Mouse (Mus musculus): Measurements from ENCODE around the gene Cbarp.
A peak's percentile ranks its signal among the peaks of the same experiment; 100 is the strongest.
"Not testable (repeated sequence)": the region's sequence is repeated elsewhere in the genome, so short reads cannot be mapped to it uniquely, and the experiment has no call there.

The Cbarp gene

DNA sequence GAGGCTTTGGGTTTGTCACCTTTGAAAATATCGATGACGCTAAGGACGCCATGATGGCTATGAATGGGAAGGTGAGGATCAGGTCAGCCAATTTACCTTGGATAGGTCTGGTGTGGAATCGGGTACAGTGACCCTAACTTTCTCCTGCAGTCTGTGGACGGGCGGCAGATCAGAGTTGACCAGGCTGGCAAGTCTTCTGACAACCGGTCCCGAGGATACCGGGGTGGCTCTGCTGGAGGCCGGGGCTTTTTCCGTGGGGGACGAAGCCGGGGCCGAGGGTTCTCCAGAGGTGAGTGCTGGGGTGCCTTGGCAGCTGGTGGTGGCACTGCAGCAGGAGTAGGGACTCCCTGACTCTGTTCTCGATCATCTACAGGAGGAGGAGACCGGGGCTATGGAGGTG lies 29.4 kb upstream of the Cbarp start:
- no peak for DNase-seq (ENCODE audit: low read depth, low spot score)

DNA sequence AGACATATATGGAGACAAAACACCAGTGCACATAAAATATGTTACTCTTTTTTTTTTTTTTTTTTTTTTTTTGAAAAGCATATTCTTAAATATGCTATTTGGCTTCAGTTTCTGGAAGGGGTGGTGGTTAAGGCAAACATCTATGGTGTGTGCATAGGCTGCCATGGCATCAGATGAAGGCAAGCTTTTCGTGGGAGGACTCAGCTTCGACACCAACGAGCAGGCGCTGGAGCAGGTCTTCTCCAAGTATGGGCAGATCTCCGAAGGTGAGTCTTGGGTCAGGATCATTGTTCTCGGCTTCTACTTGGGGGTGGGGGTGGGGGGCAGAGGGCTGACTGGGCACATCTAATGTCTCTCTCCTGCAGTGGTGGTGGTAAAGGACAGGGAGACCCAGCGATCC lies 29.0 kb upstream of the Cbarp start:
- no peak for DNase-seq (ENCODE audit: low read depth, low spot score)

DNA sequence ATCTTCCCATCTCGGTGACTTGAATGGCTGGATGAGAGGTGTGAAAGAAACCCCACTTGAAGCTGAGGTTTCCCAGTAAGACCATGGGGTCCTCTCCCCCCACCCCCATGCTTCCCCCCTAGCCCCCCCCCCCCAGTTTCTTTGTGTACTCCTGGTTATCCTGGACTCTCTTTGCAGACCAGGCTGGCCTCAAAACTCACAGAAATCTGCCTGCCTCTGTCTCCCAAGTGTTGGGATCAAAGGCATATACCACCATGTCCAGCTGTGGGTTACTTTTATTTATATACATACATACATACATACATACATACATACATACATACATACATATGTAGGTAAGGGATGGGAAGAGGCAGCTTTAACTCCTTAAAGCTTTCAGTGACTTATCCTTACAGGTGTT lies 28.4 kb upstream of the Cbarp start:
- DNase-seq (ENCODE audit: low read depth, low spot score) = no peak

DNA sequence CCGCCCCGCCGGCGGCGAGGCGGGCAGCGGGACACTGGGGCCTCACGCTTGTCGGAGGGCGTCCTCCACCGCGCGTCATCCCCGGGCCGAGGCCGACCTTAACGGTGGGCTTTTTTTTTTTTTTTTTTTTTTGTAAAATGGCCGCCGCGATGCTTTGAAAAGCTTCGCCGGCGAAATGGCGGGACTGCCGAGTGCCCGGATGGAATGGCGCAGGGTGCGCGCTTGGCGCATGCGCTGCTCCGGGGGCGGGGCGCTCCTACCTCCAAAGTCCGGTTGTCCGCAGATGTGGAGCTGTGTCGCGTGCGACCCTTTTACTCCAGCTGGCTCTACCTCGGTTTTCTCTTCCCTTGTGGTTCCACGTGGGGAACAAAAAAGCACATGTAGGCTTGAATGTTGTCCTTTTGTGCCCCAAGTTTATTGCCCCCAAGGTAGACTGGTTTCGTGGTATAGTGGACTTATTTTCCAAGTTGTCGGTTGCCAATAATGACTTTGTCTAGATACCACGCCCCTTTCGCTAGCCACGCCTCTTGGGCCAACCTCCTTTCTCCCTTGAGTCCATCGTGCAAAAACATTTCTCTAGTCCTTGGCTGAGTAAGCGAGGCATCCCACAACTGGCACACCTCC lies 27.5 kb upstream of the Cbarp start:
- DNase-seq (ENCODE audit: low read depth, low spot score) = peak; percentile 95

DNA sequence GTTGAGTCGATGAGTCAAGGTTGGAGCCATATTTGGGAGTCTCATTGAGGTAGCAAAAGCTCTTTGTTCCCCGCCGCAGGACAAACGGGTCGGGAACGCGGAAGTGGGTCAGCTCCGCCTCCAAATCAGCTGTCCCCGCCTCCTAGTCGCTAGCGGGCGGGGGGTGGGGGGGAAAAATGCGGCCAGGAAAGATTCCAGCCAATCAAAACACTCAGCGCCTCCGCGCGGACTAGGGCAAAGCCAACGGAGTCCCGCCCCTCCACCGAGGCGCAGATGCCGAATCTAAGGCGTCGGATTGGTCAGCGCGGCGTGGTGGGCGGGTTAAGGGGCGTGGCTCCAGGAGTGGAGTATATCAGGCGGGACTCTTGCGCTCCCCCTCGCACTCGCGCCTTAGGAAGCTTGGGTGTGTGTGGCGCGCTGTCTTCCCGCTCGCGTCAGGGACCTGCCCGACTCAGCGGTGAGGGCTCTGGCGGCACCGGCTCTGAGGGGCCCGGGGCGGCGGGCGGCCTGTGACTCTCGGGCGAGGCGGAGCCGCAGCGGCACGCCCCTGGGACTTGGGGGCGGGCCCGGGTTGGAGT lies 26.9 kb upstream of the Cbarp start:
- peak; percentile 98 for DNase-seq (ENCODE audit: low read depth, low spot score)

DNA sequence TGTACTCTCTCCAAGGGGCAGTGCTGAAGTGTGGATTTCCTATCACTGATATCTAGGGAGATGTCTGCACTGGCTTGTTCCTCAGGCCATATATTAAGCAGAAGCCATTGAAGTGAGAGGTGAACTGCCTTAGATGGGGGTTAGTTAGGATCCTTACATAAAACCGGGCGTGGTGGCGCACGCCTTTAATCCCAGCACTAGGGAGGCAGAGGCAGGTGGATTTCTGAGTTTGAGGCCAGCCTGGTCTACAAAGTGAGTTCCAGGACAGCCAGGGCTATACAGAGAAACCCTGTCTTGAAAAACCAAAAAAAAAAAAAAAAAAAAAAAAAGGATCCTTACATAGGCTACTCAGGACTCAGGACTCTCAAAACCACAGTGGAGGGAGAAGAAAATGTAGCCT lies 25.5 kb upstream of the Cbarp start:
- DNase-seq (ENCODE audit: low read depth, low spot score) = not testable (repeated sequence)

DNA sequence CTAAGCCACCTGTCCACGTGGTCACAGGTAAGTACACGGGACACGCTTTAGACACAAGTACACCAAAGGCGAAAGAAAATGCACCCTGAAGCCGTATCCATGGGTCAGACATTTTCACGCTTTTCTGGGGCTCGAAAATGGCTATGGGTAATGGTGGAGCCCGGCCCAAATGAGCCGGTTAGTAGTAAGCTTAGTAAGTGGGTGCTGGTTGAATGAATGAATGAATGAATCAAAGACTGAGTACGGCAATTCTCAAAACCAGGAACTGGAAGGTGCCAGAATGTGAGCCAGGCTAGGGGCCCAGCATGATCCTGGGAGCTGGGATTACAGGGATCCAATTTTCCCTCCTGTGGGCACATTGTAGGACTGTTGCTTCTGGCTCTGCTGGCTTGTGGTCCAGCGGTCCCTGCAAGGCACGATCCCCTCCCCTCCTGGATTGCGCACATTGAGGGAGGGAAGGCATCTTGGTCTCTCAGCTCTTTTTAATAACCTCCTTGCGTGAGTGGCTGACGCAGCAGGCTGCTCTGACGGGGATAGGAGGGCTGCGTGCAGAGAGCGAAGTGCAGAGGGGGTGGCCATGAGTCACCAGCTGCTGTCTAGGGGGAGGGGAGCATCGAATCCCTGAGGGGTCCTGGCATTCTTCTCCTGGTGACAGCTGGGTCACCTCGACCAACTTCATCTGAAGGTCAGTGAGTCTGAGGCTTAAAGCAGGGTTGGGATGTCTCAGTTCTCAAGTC lies 24.9 kb upstream of the Cbarp start, which contains the start of gene Cirbp:
TSS of gene Cirbp (plus strand) at position 594 of the 737 bp plus-strand sequence.
- DNase-seq (ENCODE audit: low read depth, low spot score) = no peak

DNA sequence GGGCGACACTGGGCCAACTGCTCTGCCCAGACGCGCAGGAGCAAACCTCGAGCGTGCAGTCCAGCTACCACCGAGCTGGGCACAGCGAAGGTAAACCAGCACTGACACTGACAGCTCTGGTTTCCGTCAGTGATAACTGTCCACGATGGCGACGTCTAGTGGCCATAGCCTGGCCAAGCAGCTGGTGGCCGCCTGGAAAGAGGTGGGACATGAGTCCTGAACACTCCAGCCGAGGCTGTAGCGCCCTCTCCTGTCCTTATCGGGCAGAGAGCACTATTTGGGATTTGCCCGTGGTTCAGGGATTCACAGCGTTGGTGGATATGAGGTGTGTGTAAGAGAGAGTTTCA lies 24.3 kb upstream of the Cbarp start:
- peak; percentile 90 for DNase-seq (ENCODE audit: low read depth, low spot score)

DNA sequence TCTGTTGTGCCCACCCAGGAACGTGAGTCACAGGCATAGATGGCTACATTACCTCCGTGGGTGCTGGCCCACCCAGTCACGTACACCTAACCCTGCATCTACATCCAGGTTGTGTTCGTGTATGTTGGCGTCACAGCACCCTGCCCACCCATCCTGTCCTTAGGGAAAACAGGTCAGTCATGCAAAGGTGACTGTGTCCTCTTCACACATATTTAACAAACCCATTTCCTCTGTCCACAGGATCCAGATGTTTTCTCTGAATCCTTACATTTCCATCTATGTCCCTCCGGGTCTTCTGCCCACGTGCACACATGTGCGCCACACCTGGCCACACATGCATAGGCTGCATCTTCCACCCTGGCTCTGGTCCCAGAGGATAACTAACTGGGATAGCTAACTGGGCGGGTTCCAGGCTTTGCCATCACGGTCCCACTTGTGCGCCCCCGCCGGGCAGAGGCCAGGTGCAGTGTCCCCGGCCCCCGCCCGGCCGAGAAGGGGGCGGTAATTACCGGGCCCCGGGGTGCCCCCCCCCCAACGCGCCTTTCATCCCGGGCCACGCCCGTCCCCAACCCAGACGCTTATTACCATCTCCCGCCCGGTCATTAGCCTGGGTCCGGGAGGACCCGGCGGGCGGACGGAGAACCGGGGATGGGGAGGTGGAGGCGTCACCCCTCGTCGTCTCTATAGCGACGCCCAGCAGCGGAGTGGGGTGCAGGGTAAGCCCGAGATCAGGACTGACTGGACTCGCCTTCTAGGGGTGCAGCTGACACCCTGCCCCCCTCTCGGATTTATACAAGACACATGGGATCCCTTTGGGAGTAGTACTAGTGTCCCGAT lies 23.7 kb upstream of the Cbarp start:
- DNase-seq (ENCODE audit: low read depth, low spot score) = no peak

DNA sequence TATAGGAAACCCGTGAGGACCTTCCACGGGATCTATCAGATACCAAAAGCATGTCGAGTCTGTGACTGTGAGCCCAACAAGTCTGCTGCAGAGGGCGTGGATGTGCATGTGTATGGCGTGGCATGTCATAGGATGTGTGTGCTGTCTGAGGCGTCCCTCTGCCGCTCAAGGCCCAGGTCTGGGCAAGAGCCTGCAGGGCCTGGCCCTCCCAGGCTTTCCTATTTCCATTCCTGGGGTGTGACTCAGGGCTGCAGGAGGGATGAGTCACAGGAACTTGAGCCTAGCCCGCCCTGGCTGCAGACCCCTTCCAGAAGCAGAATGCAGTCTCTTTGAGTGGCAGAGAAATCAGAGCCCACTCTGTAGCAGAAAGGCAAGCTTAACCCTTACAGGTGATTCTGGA lies 23.1 kb upstream of the Cbarp start:
- DNase-seq (ENCODE audit: low read depth, low spot score) = no peak

DNA sequence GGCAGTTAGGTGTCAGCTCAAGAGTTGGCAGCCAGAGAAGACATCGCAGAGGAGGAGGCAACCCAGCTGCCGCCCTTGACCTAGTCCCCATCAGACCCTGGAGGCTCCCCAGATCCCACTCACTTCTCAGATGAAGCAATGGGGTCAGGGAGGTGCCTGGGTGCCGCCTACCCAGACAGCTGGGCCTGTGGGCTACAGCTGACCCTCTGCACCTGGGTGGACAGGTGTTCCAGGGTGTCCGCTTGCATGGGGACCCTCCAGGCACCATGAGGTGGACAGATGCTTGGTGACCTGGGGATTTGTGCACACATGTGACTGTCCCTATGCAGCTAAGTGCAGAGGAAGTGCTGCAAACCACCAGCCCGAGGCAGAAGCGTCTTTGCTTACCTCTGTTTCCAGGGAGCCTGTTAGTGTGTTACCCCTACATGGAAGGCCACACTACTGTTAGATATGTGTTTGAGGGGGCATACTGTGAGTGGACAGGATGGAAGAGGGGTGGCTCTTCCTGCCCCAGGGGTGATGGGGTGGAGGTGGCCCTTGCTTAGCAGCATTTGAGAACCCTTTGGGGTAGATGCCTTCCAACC lies 22.2 kb upstream of the Cbarp start:
- no peak for DNase-seq (ENCODE audit: low read depth, low spot score)

DNA sequence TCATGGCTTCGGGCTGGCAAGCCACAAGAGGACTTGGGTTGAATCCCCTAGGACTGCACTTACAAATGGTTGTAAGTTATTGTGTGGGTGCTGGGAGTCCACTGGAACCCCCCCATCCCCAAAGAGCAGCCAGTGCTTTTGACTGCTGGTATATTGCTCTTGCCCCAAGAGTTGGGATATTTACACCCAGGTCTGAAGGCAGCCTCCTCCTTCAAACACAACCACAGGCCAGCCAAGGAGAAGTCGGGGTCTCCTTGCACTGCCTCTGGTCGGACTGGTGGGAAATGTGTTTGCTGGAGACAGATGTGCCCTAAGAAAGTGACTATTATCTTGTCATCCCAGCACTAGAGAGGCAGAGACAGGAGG lies 21.6 kb upstream of the Cbarp start:
- no peak for DNase-seq (ENCODE audit: low read depth, low spot score)

DNA sequence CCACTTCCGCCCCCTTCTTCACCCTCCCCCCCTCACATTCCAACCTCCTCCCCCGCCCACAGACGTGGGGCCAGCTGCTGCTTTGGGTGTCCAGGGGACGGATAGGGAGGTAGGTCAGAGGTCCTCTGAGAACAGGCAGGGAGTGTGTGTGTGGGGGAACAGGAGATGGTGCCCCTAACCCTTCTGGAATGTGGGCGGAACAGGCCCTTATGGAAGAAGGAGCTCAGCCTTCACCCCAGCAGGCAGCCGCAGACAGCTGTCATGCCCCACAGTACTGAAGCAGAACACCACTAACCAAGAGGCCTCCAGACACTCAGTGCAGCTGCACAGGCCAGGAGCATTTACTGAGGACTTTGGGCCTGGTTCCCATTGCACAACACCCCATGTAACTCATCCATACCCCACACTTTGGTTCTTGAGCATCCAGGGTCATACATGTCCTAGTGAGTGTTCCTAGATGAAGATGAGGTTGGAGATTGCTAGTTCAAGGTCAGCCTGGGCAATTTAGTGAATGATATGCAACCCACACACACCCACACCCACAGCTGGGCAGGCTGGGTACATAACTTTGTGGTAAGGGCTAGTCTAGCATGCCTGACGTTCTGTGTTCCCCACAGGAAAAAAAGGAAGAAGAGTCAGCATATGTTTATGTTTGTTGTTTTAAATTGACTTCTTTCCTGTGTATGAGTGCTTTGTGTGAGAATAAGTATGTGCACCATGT lies 21.0 kb upstream of the Cbarp start:
- peak; percentile 88 for DNase-seq (ENCODE audit: low read depth, low spot score)

DNA sequence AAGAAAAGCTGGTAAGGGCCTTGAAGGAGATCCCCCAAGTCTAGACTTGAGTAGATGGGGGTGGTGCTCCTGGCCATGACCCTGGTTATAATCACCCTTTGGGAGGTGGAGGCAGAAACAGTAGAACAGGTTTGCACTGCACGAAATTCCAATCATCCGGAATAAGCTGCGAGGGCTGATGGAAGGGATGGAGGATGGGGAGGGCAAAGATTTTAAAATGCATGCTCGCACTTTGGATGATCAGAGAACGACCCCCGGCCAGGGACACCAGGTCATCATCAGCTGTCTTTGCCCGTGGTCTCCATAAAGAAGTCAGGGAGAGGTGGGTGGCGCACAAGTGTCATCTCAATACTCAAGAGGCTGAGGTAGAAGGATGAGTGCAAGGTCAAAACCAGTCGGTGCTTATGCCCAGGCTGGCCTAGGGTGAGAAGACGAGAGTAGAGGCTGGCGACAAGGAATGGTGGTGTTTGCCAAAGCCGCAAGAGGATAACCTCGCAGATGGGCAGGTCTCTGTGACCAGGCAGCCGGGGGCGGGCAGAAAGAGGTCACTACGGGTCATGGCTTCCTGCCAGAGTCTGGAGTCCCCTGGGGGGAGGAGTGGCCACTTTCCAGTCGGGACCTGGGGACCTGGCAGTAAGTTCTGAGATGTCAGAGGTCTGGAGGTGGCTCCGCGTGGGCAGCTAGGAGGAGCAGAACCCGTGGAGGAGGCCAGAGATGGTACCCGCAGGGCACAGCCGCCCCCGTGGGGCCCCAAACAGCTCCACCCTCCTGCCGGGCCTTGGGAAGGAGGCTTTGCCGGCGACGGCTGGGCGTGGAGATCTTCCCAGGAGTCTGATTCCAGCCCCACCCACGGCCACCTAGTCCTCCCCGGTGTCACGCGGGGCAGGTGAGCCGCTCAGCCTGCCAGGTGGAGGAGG lies 20.1 kb upstream of the Cbarp start:
- DNase-seq (ENCODE audit: low read depth, low spot score) = peak; percentile 86

DNA sequence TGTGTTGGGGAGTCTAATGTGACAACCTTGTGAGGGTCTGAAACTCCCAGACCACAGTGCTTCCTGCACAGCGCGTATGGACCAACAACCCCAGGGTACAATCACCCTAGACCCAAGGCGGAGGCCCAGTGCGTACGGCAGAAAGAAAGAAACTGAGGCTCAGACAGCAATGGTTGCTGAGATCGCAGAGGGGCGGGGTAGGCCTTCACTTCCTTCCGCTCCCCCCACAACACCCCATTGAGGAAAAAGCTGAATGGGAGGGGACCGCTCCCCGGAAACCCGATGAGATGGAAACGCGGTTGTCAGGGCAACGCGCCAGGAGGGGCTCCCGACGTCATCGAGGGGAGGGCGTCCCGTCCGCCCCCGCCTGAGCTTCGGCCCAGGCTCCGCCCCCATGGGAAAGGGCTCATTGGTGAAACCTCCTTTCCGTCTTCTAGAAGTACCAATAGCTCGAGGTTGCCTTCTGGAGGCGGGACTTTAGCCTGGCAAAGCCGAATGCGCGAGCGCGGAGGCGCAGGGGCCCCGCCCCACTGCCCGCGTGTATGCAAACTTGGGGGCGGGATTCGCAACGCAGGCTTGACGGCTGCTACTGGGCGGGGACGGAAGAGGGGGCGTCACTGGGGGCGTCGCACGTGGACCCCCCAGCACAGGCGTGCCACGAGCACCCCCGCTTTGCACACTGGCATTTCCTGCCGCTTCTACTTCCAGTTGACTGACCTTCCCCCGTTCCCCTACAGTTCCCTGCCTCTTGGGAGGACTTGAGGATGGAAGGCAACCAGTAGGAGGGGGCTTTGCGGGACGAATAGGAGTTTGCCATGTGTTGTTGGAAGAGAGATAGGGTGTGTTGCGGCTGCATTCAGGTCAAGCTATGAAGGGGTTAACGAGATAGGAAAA lies 19.2 kb upstream of the Cbarp start:
- DNase-seq (ENCODE audit: low read depth, low spot score) = peak; percentile 99

DNA sequence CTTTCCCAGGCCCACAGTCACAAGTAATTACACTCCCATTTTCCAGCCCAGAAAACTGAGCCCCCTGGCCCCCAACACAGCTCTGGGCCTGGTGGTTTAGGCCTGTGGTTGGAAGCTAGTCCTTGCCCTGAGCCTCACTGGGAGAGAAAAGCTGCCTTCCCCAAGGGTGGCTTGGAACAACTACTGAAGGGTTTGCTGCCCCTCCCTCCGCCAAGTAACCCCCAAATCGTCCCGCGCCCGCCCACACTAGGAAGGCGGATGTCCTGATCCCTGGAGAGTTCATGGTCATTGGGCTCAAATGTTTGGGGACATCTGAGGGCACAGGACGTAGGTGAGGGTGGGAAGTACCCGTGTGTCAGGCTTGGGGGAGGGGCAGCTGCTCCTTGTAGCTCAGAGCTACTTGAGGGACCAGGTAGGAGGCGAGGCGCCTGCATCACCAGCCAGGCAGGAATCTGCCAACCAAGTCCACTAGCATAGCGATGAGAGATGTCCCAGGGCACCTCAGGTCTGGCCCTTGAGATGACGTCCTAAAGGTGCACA lies 18.5 kb upstream of the Cbarp start:
- DNase-seq (ENCODE audit: low read depth, low spot score) = no peak

DNA sequence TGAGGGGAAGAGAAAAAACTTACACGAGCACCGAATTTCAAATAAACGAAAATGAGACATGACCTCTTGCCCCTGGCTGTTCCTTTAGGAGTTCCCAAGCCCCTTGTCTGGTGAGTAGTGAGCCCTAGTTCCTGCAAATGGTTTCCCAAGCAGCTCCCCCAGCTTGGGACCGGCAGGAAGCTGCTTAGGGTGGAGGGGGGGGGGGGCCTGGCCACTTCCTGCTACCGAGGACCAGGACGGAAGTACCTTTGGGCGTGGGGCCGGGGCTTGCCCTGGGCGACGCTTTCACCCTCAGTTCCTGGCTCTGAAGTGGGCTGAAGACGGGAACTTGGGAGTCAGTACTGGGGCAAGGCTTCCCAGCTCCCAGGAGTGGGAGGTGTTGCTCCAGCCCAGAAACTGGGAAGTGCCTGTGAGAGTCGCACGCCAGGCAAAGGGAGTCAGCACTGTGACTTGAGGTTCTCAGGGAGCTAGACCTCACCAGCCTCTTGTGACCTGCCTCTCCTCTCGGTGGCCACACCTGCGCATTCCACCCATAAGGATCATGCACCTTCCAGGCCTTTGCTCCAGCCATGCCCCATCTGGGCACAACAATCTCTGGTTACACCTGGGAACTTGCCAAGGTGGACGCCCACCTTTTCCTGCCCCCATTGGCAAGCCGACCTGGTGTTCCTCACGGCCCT lies 17.8 kb upstream of the Cbarp start:
- DNase-seq (ENCODE audit: low read depth, low spot score) = peak; percentile 71

DNA sequence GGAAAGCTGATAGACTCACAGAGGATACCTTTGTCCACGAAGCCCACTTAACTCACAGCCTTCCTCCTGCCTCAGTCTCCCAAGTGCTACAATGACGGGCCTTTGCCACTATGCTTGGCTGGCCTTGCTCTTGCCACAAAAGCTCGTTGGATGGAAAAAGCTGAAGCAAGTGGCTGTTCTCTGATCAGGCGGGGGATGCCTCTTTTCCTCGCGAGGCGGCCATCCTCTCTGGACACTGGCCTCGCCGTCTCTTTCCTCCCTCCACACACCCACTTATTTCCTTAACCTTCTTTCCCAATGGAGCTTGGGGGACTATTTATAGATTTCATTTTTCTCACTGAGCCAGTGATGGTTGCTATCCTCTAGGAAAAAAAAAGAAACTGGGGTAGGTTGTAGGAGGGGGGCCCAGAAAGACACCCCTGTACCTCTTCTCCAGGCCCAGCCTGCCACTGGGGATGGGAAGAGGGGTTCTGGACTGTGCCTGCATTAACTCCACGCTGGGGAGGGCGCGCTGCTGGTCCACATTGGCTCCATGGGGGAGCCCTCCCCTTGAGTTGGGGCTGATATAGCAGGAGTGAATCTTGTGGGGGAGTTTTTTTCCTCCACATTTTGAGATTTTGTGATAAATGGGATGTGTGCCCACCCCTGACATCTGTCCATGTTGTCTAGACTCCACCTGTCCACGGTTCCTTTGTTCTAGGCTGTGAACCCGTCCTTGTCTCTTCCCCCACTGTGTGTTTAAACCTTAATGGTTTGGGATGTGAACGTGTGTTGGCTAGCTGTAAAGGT lies 16.7 kb upstream of the Cbarp start:
- no peak for DNase-seq (ENCODE audit: low read depth, low spot score)
